Mouse (Mus musculus) large intestine, adult 2 months (tissue): ENCODE measurements at regions not wholly inside any gene's neighbourhood (a gene's known extent, or its start where the extent isn't known, plus 50 kb on each side); places are given as distances from the start of the nearest gene placed in this dataset.
"Not testable (repeated sequence)": the region's sequence is repeated elsewhere in the genome, so short reads cannot be mapped to it uniquely, and the experiment has no call there.

ENCODE experiments used
- DNase-seq: peaks from one replicate; pipeline ENCODE4 v3.0.0-alpha.2; 2012; ENCODE audit warnings: low read depth, low spot score
- WGBS: fragments of 180-500 bp; shearing (Covaris S2); methylation state at CpG from one replicate; pipeline ENCODE4 v1.1.7; 2018; 5-methylcytosine and 5-hydroxymethylcytosine counted together

DNA sequence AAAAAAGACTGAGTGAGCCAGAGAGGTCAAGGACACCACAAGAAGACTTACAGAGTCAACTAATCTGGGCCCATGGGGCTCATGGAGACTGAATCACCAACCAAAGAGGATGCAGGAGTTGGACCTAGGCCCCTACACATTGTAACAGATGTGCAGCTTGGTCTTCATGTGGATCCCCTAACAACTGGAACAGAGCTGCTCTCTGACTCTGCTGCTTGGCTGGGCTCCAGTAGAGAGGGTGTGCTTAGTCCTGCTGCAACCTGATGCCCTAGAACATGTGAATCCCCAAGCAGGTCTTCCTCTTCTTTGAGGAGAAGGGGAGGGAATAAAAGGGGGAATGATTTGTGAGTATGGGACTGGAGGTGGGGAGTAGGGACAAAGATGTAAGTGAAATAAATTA, 325.8 kb downstream of the Lrig3 start:
- no peak for DNase-seq

DNA sequence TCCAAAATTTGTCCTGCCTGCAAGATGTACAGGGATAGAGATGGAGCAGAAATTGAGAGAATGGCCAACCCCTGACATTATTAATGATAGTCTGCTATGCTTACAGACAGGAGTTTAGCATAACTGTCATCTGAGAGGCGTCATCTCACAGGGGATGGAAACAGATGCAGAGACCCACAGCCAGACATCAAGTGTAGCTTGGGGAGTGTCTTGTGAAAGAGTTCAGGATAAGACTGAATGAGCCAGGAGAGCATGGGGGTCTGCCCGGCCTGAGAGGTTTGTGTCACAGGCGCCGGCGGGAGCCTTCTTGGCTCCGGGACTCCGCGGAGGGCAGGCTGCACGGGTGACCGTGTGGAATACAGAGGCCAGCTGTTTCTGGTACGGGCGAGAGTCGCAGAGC, 319.1 kb downstream of the Lrig3 start:
- DNase-seq, result not testable (repeated sequence)
- 71% methylated on average over 9 of the region's 13 CpGs for WGBS

GRCm38 (mm10) chr10:126270376-126270775, 304.4 kb downstream of the Lrig3 start:
- WGBS, result 91% methylated on average over 12 of the region's 12 CpGs
- no peak for DNase-seq

- no peak for DNase-seq
- WGBS, result 87% methylated on average over 2 of the region's 2 CpGs
Measured at GRCm38 (mm10) chr10:126267321-126267998, 301.5 kb downstream of the Lrig3 start.

- no peak for DNase-seq
- WGBS, result 77% methylated on average over 8 of the region's 8 CpGs
Measured at GRCm38 (mm10) chr10:126257171-126257570, 291.2 kb downstream of the Lrig3 start.

DNA sequence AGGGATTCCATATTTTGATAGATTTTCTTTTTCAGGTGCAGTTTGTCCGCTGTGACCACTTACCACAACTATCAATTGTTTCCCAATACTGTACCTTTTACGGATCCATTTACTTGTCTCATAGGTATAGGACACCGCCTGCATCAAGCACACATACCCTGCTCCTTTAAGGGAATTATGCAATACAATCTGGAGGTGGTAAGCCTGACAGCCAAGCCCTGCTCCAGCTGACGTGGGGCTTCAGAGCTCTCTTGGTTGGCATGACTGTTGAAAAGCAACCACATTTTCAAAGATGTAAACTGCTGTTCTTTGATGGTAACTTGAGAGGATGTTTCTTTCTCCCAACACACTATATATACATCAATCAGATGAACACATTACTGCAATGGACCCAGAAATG, 288.2 kb downstream of the Lrig3 start:
- 78% methylated on average over 4 of the region's 4 CpGs for WGBS
- no peak for DNase-seq

- no peak for DNase-seq
- 91% methylated on average over 12 of the region's 12 CpGs for WGBS
Measured at GRCm38 (mm10) chr10:126249176-126249575, 283.2 kb downstream of the Lrig3 start.

DNA sequence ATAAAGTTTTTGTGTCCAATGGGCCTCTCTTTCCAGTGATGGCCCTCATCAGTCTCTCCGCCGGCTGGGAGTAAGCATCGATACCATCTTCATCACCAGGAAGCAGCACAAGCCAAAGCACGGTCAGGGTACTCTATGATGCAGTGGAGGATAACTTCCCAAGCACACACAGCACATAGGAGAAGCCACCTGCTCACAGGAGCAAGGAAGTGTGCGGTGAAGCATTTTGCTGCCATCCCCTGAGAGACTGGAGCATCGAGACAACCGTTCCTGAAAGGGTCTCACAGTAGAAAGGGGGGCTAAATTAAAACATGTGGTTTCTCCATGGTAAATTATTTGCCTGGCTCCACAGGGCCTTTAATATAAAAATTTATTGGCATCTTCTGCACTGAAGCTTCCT, 277.1 kb downstream of the Lrig3 start:
- 91% methylated on average over 7 of the region's 7 CpGs for WGBS
- DNase-seq, result no peak

- WGBS, result 49% methylated on average over 4 of the region's 4 CpGs
- no peak for DNase-seq
Measured at GRCm38 (mm10) chr10:126239536-126239935, 273.6 kb downstream of the Lrig3 start.
